8 mouse cellular contexts compared by ENCODE assay signal in the genomic region with DNA sequence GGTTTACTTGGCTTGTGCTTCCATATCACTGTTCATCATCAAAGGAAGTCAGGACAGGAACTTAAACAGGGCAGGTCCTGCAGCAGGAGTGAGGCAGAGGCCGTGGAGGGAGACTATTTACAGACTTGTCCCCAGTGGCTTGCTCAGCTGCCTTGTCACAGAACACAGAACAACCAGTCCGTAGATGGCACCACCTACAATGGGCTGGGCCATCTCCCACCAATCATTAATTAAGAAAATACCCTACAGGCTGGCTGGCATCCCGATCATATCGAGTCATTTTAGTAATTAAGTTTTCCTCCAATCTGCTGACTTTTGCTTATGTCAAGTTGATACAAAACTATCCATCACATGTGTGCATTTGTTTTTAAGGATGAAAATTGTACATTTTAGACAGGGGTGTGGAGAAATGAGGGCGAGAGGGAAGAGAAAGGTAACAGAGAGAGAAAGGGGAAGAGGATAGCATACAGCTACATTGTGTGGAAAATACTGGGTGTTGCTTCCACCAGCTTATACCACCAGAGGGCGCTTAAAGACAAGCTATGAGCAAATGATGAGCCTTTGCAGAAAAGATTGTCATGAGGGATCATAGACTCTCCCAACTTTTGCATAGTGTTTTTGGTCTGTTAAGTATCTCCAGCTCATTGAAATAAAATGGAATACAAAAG. TPM values are rescaled to one million over a fixed set of nuclear protein-coding genes. Genes with fewer than 3 reads are reported as not detected.
DNase-seq lines count a peak whose midpoint lies in the region; ATAC-seq and TF ChIP-seq lines count a peak whose summit lies in the region.

No protein-coding gene starts in this region.

- no peak overlapping the region for H3K27ac ChIP-seq in heart, embryonic 11.5 days (ENCODE audit: low read depth, low read length)
- H3K27ac ChIP-seq in liver, embryonic 12.5 days, result no peak overlapping the region

- no peaks in the 10 kb centered on the region for H3K9me3 ChIP-seq in heart, embryonic 11.5 days (replicated peaks; ENCODE audit: control insufficient read depth, low read length)
- H3K9me3 ChIP-seq in liver, embryonic 12.5 days (replicated peaks), result no peaks in the 10 kb centered on the region

- no peak overlapping the region for H3K4me3 ChIP-seq in heart, embryonic 11.5 days (ENCODE audit: low read depth, low read length)
- H3K4me3 ChIP-seq in liver, embryonic 12.5 days, result no peak overlapping the region
- H3K4me3 ChIP-seq in myocyte, result no peak overlapping the region

- ATAC-seq in heart, embryonic 11.5 days (replicated peaks; ENCODE audit: insufficient number of reproducible peaks, low FRiP score, low TSS enrichment), result 0 out of 2 replicates have a peak, but pooled peaks have one; percentile 35
- ATAC-seq in liver, embryonic 12.5 days, result peak; percentile 38; the same call in 1 of the 2 replicates

- TF ChIP-seq POLR2A in myocyte (IDR thresholded peaks at IDR 0.05; ENCODE audit: insufficient read length, low read depth), result no peak

- H3ac ChIP-seq in myocyte (ENCODE audit: control insufficient read depth, insufficient read length), result no peak overlapping the region

- no peaks in the 10 kb centered on the region for H3K79me2 ChIP-seq in myocyte (ENCODE audit: control insufficient read depth, insufficient read depth)

- H3K4me1 ChIP-seq in heart, embryonic 11.5 days (ENCODE audit: control insufficient read depth, insufficient read depth, low read length), result no peaks in the 10 kb centered on the region
- H3K4me1 ChIP-seq in liver, embryonic 12.5 days, result peaks cover 54% of the 10 kb centered on the region

- no peaks in the 10 kb centered on the region for H3K27me3 ChIP-seq in heart, embryonic 11.5 days (ENCODE audit: control insufficient read depth, insufficient read depth, low read length)
- no peaks in the 10 kb centered on the region for H3K27me3 ChIP-seq in liver, embryonic 12.5 days (replicated peaks)
- no peaks in the 10 kb centered on the region for H3K27me3 ChIP-seq in myocyte (ENCODE audit: control insufficient read depth, insufficient read depth, insufficient read length)

- no peak overlapping the region for H3K4me2 ChIP-seq in heart, embryonic 11.5 days
- 0 out of 2 replicates have a peak overlapping the region, but pooled peaks have one; percentile 13 for H3K4me2 ChIP-seq in liver, embryonic 12.5 days
- peak overlapping the region; percentile 27 for H3K4me2 ChIP-seq in myocyte (ENCODE audit: low read depth)

- 27% methylated on average over 6 of the region's 6 CpGs for WGBS in heart, embryonic 11.5 days (ENCODE audit: insufficient replicate concordance)
- 30% methylated on average over 6 of the region's 6 CpGs for WGBS in liver, embryonic 12.5 days (ENCODE audit: insufficient replicate concordance)

- DNase-seq in 3T3-L1 (ENCODE audit: low read depth, low spot score), result peak; percentile 81
- peak; percentile 69 for DNase-seq in adrenal gland, adult 2 months
- peak; percentile 76 for DNase-seq in embryo, embryonic 9.5 days (ENCODE audit: extremely low spot score)
- DNase-seq in kidney, postnatal 14 days, result peak; percentile 84
- DNase-seq in spleen, postnatal 4 days (ENCODE audit: low spot score in 2 of 2), result peak; percentile 74 to 84

- H3K36me3 ChIP-seq in heart, embryonic 11.5 days (ENCODE audit: control insufficient read depth, insufficient read depth, low read length), result no peaks in the 10 kb centered on the region
- H3K36me3 ChIP-seq in liver, embryonic 12.5 days, result no peaks in the 10 kb centered on the region
- H3K36me3 ChIP-seq in myocyte (ENCODE audit: control insufficient read depth, insufficient read depth), result no peaks in the 10 kb centered on the region

- H3K9ac ChIP-seq in heart, embryonic 11.5 days (ENCODE audit: low read depth, low read length), result no peak overlapping the region
- no peak overlapping the region for H3K9ac ChIP-seq in liver, embryonic 12.5 days

TF ChIP-seq in myocyte, 11 proteins besides CTCF, POLR2A, EP300 and RAD21:
- TF ChIP-seq E2F4 (IDR thresholded peaks at IDR 0.05; ENCODE audit: insufficient read depth), result no peak
- no peak for TF ChIP-seq MYOG (IDR thresholded peaks at IDR 0.05; ENCODE audit: control insufficient read depth in 1 of 3, insufficient read depth in 1 of 3, insufficient read length in 2 of 3, low read depth in 2 of 3)
- no peak for TF ChIP-seq TCF12 (IDR thresholded peaks at IDR 0.05; ENCODE audit: insufficient read depth, poor library complexity, severe bottlenecking)
- no peak for TF ChIP-seq SRF (IDR thresholded peaks at IDR 0.05; ENCODE audit: control insufficient read depth, insufficient read length, low read depth)
- no peak for TF ChIP-seq TCF3 (IDR thresholded peaks at IDR 0.05; ENCODE audit: insufficient read length, low read depth)
- TF ChIP-seq CEBPB (IDR thresholded peaks at IDR 0.05; ENCODE audit: insufficient read depth, poor library complexity, severe bottlenecking), result no peak
- TF ChIP-seq USF1 (IDR thresholded peaks at IDR 0.05; ENCODE audit: low read depth), result no peak
- no peak for TF ChIP-seq POLR2AphosphoS2 (IDR thresholded peaks at IDR 0.05; ENCODE audit: insufficient read length, low read depth)
- TF ChIP-seq REST (IDR thresholded peaks at IDR 0.05; ENCODE audit: insufficient read depth, insufficient read length), result no peak
- no peak for TF ChIP-seq MAX (IDR thresholded peaks at IDR 0.05; ENCODE audit: low read depth)
- TF ChIP-seq MYOD1 (IDR thresholded peaks at IDR 0.05; ENCODE audit: control insufficient read depth in 1 of 3, insufficient read length in 2 of 3, low read depth in 2 of 3), result no peak
TF ChIP-seq in myocyte: peak in this region for 0.

RNA-seq across cellular contexts. Expression of gene Asb5, which starts 21.8 kb away (rescaled TPM):
- not detected for total RNA-seq in adrenal gland, adult 2 months (2021)
- polyA plus RNA-seq in adrenal gland, adult 2 months (2012; rRNA removed), result 2.4 and 4.4 TPM in 2 replicates
- 5.5 and 6.8 TPM in 2 replicates for polyA plus RNA-seq in heart, embryonic 11.5 days (2014; fragmentation: Nextera tagmentation; extraction: Ambion mirVana)
- polyA plus RNA-seq in liver, embryonic 12.5 days (2016; fragmentation: Nextera tagmentation; extraction: Ambion mirVana), result 3.0 and 4.1 TPM in 2 replicates
- 144 TPM for polyA plus RNA-seq in myocyte (2012; fragmentation: generic; extraction: Trizol)

RNA-seq across cellular contexts. Expression of gene Spcs3, which starts 22.2 kb away (rescaled TPM):
- 10 to 100 TPM; 43.3 to 43.9 TPM for total RNA-seq in adrenal gland, adult 2 months (2021)
- polyA plus RNA-seq in adrenal gland, adult 2 months (2012; rRNA removed), result 6.5 and 6.8 TPM in 2 replicates
- polyA plus RNA-seq in heart, embryonic 11.5 days (2014; fragmentation: Nextera tagmentation; extraction: Ambion mirVana), result 71.1 and 77.9 TPM in 2 replicates
- 97.5 and 97.7 TPM in 2 replicates for polyA plus RNA-seq in liver, embryonic 12.5 days (2016; fragmentation: Nextera tagmentation; extraction: Ambion mirVana)
- polyA plus RNA-seq in myocyte (2012; fragmentation: generic; extraction: Trizol), result 18.3 TPM

Comparison
In these comparisons a context has a peak if more than half of its experiments do, and no peak if none do; other contexts are left out.
1. RNA of gene Asb5, which starts 21.8 kb away (polyA plus RNA-seq): 144 TPM in myocyte (single experiment); 5.5 to 6.8 TPM in heart, embryonic 11.5 days, 2.4 to 4.4 TPM in adrenal gland, adult 2 months and 3.0 to 4.1 TPM in liver, embryonic 12.5 days; every median in the first group is over 10 times any median in the second.
2. Peak in every context shown above with its lines, with median percentiles within 50 percentile points of each other: DNase-seq.